Mouse (Mus musculus) C2C12 (cell line): Measurements from ENCODE around the gene Slc26a5.

Experiments
- CTCF ChIP-seq: IDR thresholded peaks from one replicate; pipeline ENCODE4 v1.5.1; 2011; ENCODE audit not compliant: control insufficient read depth, insufficient read depth, insufficient read length
- FOSL1 ChIP-seq: IDR thresholded peaks from one replicate; pipeline ENCODE4 v1.8.0; 2011; ENCODE audit warnings: mild to moderate bottlenecking, low read length; ENCODE audit not compliant: poor library complexity, insufficient read depth, severe bottlenecking
- MAX ChIP-seq: IDR thresholded peaks from one replicate; pipeline ENCODE4 v1.6.1; 2011; ENCODE audit warnings: mild to moderate bottlenecking, control low read depth
- MYOD1 ChIP-seq: IDR thresholded peaks from one replicate; pipeline ENCODE4 v1.6.1; 2011; ENCODE audit warnings: low read depth; ENCODE audit not compliant: control insufficient read depth, insufficient read length
- MYOG ChIP-seq: IDR thresholded peaks from one replicate; pipeline ENCODE4 v1.6.1; 2011; ENCODE audit not compliant: control insufficient read depth, insufficient read length; ENCODE audit errors: extremely low read depth
- USF1 ChIP-seq: IDR thresholded peaks from one replicate; pipeline ENCODE4 v1.6.1; 2011; ENCODE audit warnings: low read depth, mild to moderate bottlenecking, control low read depth, moderate library complexity

GRCm38 (mm10) chr5:21866311-21866712, 908 bp upstream of the Slc26a5 start:
- TF ChIP-seq USF1 (no peak), CTCF (no peak), MAX (no peak), MYOG (no peak), MYOD1 (no peak), FOSL1 (no peak)
